Mouse (Mus musculus) heart, embryonic 13.5 days (tissue): ENCODE data around the gene Gm15557. TPM values are rescaled to one million over a fixed set of nuclear protein-coding genes. Genes with fewer than 3 reads are reported as not detected.

Source experiments
- ATAC-seq: fragments of 200-750 bp; cut with Nextera tagmentation; 2 replicates; pipeline ENCODE4 v1.8.0; 2017; ENCODE audit warnings: moderate TSS enrichment; ENCODE audit not compliant: insufficient number of reproducible peaks, low FRiP score, low TSS enrichment; ENCODE audit errors: extremely low read depth
- H3K27ac ChIP-seq: fragments of 300-500 bp; sonication (generic); replicated peaks from 2 replicates; pipeline ENCODE4 v1.5.1; 2015; ENCODE audit warnings: moderate library complexity, mild to moderate bottlenecking, inconsistent platforms
- H3K27me3 ChIP-seq: fragments of 300-500 bp; sonication (generic); replicated peaks from 2 replicates; pipeline ENCODE4 v1.6.1; 2015; ENCODE audit warnings: mild to moderate bottlenecking, inconsistent platforms
- H3K36me3 ChIP-seq: fragments of 300-500 bp; sonication (generic); 2 replicates; pipeline ENCODE4 v1.6.1; 2015; ENCODE audit warnings: mild to moderate bottlenecking, inconsistent platforms
- H3K4me1 ChIP-seq: fragments of 300-500 bp; sonication (generic); 2 replicates; pipeline ENCODE4 v1.6.1; 2015; ENCODE audit warnings: inconsistent platforms
- H3K4me2 ChIP-seq: fragments of 300-500 bp; sonication (generic); 2 replicates; pipeline ENCODE4 v1.6.1; 2015; ENCODE audit warnings: inconsistent platforms, mild to moderate bottlenecking, moderate library complexity
- H3K4me3 ChIP-seq: fragments of 300-500 bp; sonication (generic); 2 replicates; pipeline ENCODE4 v1.5.1; 2015; ENCODE audit warnings: moderate library complexity, mild to moderate bottlenecking, inconsistent platforms
- H3K9ac ChIP-seq: fragments of 300-500 bp; sonication (generic); 2 replicates; pipeline ENCODE4 v1.6.1; 2015; ENCODE audit warnings: inconsistent platforms, mild to moderate bottlenecking, moderate library complexity
- H3K9me3 ChIP-seq: fragments of 300-500 bp; sonication (generic); 2 replicates; pipeline ENCODE4 v1.6.1; 2016; ENCODE audit warnings: inconsistent platforms
- WGBS: fragments of 180-500 bp; shearing (Covaris S2); methylation state at CpG from one replicate; pipeline ENCODE4 v1.1.7; 2015; ENCODE audit warnings: mixed read lengths; 5-methylcytosine and 5-hydroxymethylcytosine counted together
- polyA plus RNA-seq: library from polyadenylated mRNA; unstranded; fragments of >200 nt; fragmentation: Nextera tagmentation; extraction: Ambion mirVana; gene quantifications from 2 replicates; pipeline ENCODE4 v1.2.1, GENCODE M21; 2015

The Gm15557 gene
- polyA plus RNA-seq, 1 experiment from 2014 or later: not detected

DNA sequence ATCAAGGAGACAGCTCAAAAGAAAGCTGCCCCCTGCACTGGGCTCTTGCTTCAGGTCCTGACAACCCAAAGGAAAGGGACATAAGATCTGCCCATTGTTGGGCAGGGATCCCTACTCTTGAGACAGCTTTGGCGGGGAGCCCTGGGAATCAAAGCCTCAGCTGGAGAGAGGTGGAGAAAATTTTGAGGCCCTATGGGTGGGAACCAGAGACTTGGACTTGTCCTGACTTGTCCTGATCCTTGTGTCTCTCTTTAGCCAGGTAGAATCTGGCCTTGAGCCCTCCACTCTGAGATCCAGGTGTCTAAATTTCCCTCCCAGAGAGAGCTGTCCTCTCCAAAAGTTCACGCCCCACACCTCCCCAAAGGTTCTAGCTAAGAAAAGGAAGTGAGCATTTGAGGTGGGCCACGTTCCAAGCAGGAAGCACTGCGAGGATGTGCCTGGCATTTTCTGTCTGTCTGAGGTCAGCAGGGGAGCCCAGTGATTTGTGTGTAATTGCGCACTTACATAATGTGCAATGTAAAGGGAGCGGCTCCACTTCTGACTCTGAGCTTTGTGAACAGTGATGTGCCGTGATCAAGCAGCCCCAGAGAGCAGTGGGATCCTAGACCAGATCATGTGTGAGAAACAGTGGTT is 515 bp upstream of the Gm15557 start:
- no peak overlapping the region for H3K4me2 ChIP-seq
- no peak overlapping the region for H3K27ac ChIP-seq
- H3K9me3 ChIP-seq: no peaks in the 10 kb centered on the region
- no peaks in the 10 kb centered on the region for H3K36me3 ChIP-seq
- no peak overlapping the region for H3K4me3 ChIP-seq
- H3K4me1 ChIP-seq: peaks cover 15% of the 10 kb centered on the region
- 73% methylated on average over 7 of the region's 7 CpGs for WGBS
- H3K27me3 ChIP-seq: peaks cover 12% of the 10 kb centered on the region
- H3K9ac ChIP-seq: no peak overlapping the region
- ATAC-seq: no peak

- 77% methylated on average over 40 of the region's 40 CpGs for WGBS
- H3K27me3 ChIP-seq: peaks cover 19% of the 10 kb centered on the region
- H3K36me3 ChIP-seq: no peaks in the 10 kb centered on the region
- no peak overlapping the region for H3K9ac ChIP-seq
- peaks cover 21% of the 10 kb centered on the region for H3K4me1 ChIP-seq
- ATAC-seq: no peak
- no peaks in the 10 kb centered on the region for H3K9me3 ChIP-seq
- H3K4me2 ChIP-seq: no peak overlapping the region
- H3K27ac ChIP-seq: no peak overlapping the region
- no peak overlapping the region for H3K4me3 ChIP-seq
Measured at GRCm38 (mm10) chr2:155941697-155942442, 1.3 kb downstream of the Gm15557 start.

- no peak overlapping the region for H3K27ac ChIP-seq
- peak overlapping the region; percentile 54 for H3K4me2 ChIP-seq
- no peaks in the 10 kb centered on the region for H3K9me3 ChIP-seq
- peak overlapping the region; percentile 21 for H3K4me3 ChIP-seq
- H3K9ac ChIP-seq: peak overlapping the region; percentile 34
- H3K27me3 ChIP-seq: peaks cover 22% of the 10 kb centered on the region
- ATAC-seq: no peak
- WGBS: 4% methylated on average over 8 of the region's 8 CpGs
- peaks cover 28% of the 10 kb centered on the region for H3K4me1 ChIP-seq
- H3K36me3 ChIP-seq: no peaks in the 10 kb centered on the region
Measured at GRCm38 (mm10) chr2:155943463-155943862, 2.9 kb downstream of the Gm15557 start.

GRCm38 (mm10) chr2:155944685-155945084 is 4.2 kb downstream of the Gm15557 start:
- WGBS: 78% methylated on average over 4 of the region's 4 CpGs
- Histone ChIP-seq H3K27me3 (peaks cover 30% of the 10 kb centered on the region), H3K4me3 (peak overlapping the region; percentile 8; the same call in 1 of the 2 replicates), H3K4me2 (peak overlapping the region; percentile 54), H3K36me3 (no peaks in the 10 kb centered on the region), H3K4me1 (peaks cover 28% of the 10 kb centered on the region), H3K9me3 (no peaks in the 10 kb centered on the region), H3K9ac (peak overlapping the region; percentile 20; the same call in 1 of the 2 replicates), H3K27ac (no peak overlapping the region)
- no peak for ATAC-seq

DNA sequence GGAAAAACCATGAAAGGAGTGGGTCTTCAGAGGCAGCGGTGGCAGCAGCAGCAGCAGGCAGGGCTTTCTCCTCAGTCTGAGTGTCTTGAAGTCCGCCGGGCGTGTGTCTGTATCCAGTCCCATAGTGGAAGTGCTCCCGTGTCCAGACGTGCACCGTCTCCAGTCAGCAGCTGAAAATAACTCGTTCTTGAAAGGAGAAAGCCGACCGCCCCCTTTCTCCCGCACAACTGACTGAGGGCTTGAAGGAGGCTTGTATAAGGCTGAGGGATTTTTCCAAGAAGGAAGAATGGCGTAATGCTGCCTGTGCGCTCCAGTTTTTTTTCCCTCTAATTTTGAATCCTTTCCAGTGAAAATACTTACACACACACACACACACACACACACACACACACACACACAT is 4.6 kb downstream of the Gm15557 start, which contains the start of gene Gdf5:
TSS of gene Gdf5 (minus strand) at position 244 of the 400 bp plus-strand sequence.
- 38% methylated on average over 13 of the region's 13 CpGs for WGBS
- no peak for ATAC-seq
- Histone ChIP-seq H3K36me3 (no peaks in the 10 kb centered on the region), H3K9ac (peak within 1 kb of the TSS; percentile 20; the same call in 1 of the 2 replicates), H3K4me3 (peak within 1 kb of the TSS; percentile 8; the same call in 1 of the 2 replicates), H3K4me2 (peak within 1 kb of the TSS; percentile 54), H3K27me3 (peaks cover 34% of the 10 kb centered on the region), H3K27ac (no peak within 1 kb of the TSS), H3K9me3 (no peaks in the 10 kb centered on the region), H3K4me1 (peaks cover 28% of the 10 kb centered on the region)

DNA sequence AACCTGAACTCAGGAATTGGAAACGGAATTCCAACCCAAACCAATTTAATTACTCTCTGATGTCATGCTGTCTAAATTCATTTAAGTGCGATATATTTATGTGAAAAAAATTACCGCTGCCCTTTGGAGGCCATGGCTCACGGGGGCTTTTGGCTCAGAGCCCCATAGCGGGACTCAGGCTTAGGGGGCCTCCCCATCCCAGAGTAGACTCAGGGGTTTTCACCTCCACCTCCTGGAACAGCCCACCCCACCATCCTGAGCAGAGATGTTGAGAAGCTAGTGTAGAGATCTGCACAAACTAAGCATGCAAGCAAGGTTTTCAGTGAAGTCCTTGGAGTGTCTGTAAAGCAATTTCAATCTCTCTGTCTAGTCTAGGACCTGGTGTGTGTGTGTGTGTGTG is 5.1 kb downstream of the Gm15557 start:
- no peak for ATAC-seq
- Histone ChIP-seq H3K4me2 (no peak overlapping the region), H3K27ac (no peak overlapping the region), H3K36me3 (no peaks in the 10 kb centered on the region), H3K9ac (no peak overlapping the region), H3K27me3 (peaks cover 36% of the 10 kb centered on the region), H3K4me3 (no peak overlapping the region), H3K4me1 (peaks cover 28% of the 10 kb centered on the region), H3K9me3 (no peaks in the 10 kb centered on the region)
- WGBS: 78% methylated on average over 5 of the region's 5 CpGs

DNA sequence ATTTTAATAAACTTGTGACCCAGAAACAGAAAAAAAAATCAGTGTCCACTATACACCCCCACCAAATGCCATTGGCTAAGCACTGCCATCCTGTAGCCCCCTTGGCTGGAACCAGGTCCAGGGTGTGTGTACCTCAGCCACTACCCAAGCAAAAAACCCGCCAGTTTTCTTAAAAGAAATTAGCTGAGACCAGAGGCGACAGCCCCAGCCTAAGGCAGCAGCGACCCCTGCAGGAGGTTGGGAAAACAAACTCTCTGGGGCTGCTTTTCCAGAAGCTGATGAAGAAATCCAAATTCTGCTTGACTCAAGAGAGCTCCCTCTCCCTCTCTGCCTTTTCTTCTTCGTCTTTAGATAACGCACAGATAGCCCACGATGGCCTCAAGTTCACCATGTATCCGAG is 5.5 kb downstream of the Gm15557 start:
- H3K36me3 ChIP-seq: no peaks in the 10 kb centered on the region
- H3K4me3 ChIP-seq: no peak overlapping the region
- H3K4me1 ChIP-seq: peaks cover 28% of the 10 kb centered on the region
- H3K9me3 ChIP-seq: no peaks in the 10 kb centered on the region
- WGBS: 5% methylated on average over 7 of the region's 7 CpGs
- no peak overlapping the region for H3K27ac ChIP-seq
- H3K4me2 ChIP-seq: no peak overlapping the region
- no peak overlapping the region for H3K9ac ChIP-seq
- ATAC-seq: no peak
- H3K27me3 ChIP-seq: peaks cover 36% of the 10 kb centered on the region

GRCm38 (mm10) chr2:155946499-155946898 is 6.0 kb downstream of the Gm15557 start:
- Histone ChIP-seq H3K27ac (no peak overlapping the region), H3K9ac (no peak overlapping the region), H3K36me3 (no peaks in the 10 kb centered on the region), H3K4me3 (no peak overlapping the region), H3K27me3 (peaks cover 36% of the 10 kb centered on the region), H3K9me3 (no peaks in the 10 kb centered on the region), H3K4me1 (peaks cover 28% of the 10 kb centered on the region), H3K4me2 (no peak overlapping the region)
- WGBS: 32% methylated on average over 4 of the region's 4 CpGs
- ATAC-seq: no peak

- peaks cover 36% of the 10 kb centered on the region for H3K27me3 ChIP-seq
- no peak for ATAC-seq
- WGBS: 45% methylated on average over 5 of the region's 5 CpGs
- no peaks in the 10 kb centered on the region for H3K9me3 ChIP-seq
- no peak overlapping the region for H3K9ac ChIP-seq
- peaks cover 28% of the 10 kb centered on the region for H3K4me1 ChIP-seq
- no peak overlapping the region for H3K4me3 ChIP-seq
- no peak overlapping the region for H3K27ac ChIP-seq
- H3K36me3 ChIP-seq: no peaks in the 10 kb centered on the region
- H3K4me2 ChIP-seq: no peak overlapping the region
Measured at GRCm38 (mm10) chr2:155947390-155948002, 7.0 kb downstream of the Gm15557 start.

GRCm38 (mm10) chr2:155949362-155949761 is 8.8 kb downstream of the Gm15557 start:
- H3K9me3 ChIP-seq: no peaks in the 10 kb centered on the region
- WGBS: 34% methylated on average over 6 of the region's 6 CpGs
- H3K4me2 ChIP-seq: no peak overlapping the region
- no peaks in the 10 kb centered on the region for H3K36me3 ChIP-seq
- ATAC-seq: no peak
- H3K4me3 ChIP-seq: no peak overlapping the region
- peaks cover 18% of the 10 kb centered on the region for H3K4me1 ChIP-seq
- H3K27ac ChIP-seq: no peak overlapping the region
- H3K9ac ChIP-seq: no peak overlapping the region
- peaks cover 29% of the 10 kb centered on the region for H3K27me3 ChIP-seq

DNA sequence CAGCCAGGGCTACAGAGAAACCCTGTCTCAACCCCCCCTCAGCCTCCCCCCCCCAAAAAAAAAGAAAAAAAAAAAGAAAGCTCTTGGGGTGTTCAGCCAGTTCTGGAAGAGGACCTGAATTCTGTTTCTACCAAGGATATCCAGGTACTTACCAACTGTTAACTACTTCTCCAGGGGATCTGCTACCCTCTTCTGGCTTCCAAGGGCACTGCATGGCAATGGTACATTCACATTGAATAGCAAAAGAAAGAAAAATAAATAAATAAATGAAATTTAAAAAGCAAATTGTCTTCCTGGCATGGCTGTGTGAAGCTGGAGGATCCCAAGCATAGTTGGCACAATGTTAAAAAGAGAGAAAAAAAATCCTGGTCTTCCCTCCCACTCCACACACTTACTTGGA is 11.5 kb downstream of the Gm15557 start:
- Histone ChIP-seq H3K4me1 (peaks cover 9% of the 10 kb centered on the region), H3K27ac (no peak overlapping the region), H3K9ac (no peak overlapping the region), H3K9me3 (no peaks in the 10 kb centered on the region), H3K27me3 (peaks cover 17% of the 10 kb centered on the region), H3K4me3 (no peak overlapping the region), H3K4me2 (no peak overlapping the region), H3K36me3 (no peaks in the 10 kb centered on the region)
- ATAC-seq: no peak
